In the genomic region with DNA sequence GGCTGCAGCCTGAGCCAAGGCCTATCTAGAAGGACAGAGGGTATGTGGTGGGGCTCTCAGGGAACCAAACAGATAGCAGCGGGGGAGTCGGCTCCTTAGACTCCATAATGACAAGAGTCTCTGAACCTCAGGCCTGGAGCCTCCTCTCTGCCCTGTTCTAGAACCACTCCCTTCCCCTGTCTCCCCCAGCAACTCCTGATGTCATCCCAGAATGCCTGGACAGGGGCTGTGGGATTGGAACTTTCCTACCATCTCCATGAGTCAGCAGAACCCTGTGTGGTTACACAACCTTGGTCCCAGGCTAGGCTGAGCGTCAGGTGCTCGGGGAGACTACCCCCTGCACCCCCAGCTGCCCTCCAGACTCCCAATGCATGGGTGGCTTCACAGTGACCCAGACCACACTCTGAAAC, we compare ENCODE assay signal across 15 mouse cellular contexts. TPM values are rescaled to one million over a fixed set of nuclear protein-coding genes. Genes with fewer than 3 reads are reported as not detected.
DNase-seq lines count a peak whose midpoint lies in the region; ATAC-seq and TF ChIP-seq lines count a peak whose summit lies in the region.
"Had no signal": no experiment of that assay in that cellular context is flagged by ENCODE, and none has a peak within 500 bp of the region (broad histone marks: within the 10 kb centered on the region; RNA-seq: fewer than 3 reads in every experiment).

No protein-coding gene starts in this region.

- H3K4me1 ChIP-seq in heart, adult 2 months (ENCODE audit: control insufficient read depth, insufficient read depth, low read length) = peaks cover 58% of the 10 kb centered on the region
- H3K4me1 ChIP-seq in lung, embryonic 14.5 days (ENCODE audit: insufficient read depth) = peaks cover 18% of the 10 kb centered on the region
- H3K4me1 ChIP-seq in lung, adult 2 months (ENCODE audit: control insufficient read depth, insufficient read depth, low read length) = peaks cover 30% of the 10 kb centered on the region
- peaks cover 73% of the 10 kb centered on the region for H3K4me1 ChIP-seq in brown adipose tissue, adult 24 weeks (ENCODE audit: control insufficient read depth, insufficient read depth, insufficient read length, low read length)
- H3K4me1 ChIP-seq in liver, postnatal 0 days (ENCODE audit: insufficient read depth) = peaks cover 31% of the 10 kb centered on the region
- H3K4me1 ChIP-seq in kidney, embryonic 15.5 days = peaks cover 59% of the 10 kb centered on the region

- intact Hi-C loops in heart, adult 2 months (cut with DNase I) = loop anchor here (2.0 kb wide), 1 partner anchor 17 kb away; no protein-coding TSS in a partner anchor

- TF ChIP-seq EP300 in heart, adult 2 months (IDR thresholded peaks at IDR 0.05; ENCODE audit: insufficient read depth, low read depth, low read length) = no peak
- no peak for TF ChIP-seq EP300 in liver, postnatal 0 days (IDR thresholded peaks at IDR 0.05; ENCODE audit: low read depth)

- 66% methylated on average over 4 of the region's 4 CpGs for WGBS in heart, adult 2 months
- WGBS in lung, embryonic 14.5 days = 83% methylated on average over 4 of the region's 4 CpGs
- WGBS in lung, adult 2 months = 80% methylated on average over 4 of the region's 4 CpGs
- 47% methylated on average over 4 of the region's 4 CpGs for WGBS in liver, postnatal 0 days (ENCODE audit: insufficient replicate concordance)
- 91% methylated on average over 4 of the region's 4 CpGs for WGBS in kidney, embryonic 15.5 days

- 0 out of 2 replicates have a peak, but pooled peaks have one; percentile 22 for ATAC-seq in lung, embryonic 14.5 days (ENCODE audit: insufficient read depth)
- peak; percentile 58 for ATAC-seq in liver, postnatal 0 days
- ATAC-seq in kidney, embryonic 15.5 days (replicated peaks; ENCODE audit: low FRiP score) = no peak
- ATAC-seq: forebrain, postnatal 0 days; intestine, embryonic 15.5 days; lung, postnatal 0 days; midbrain, embryonic 15.5 days had no signal

- peaks cover 2% of the 10 kb centered on the region for H3K79me2 ChIP-seq in heart, adult 2 months (replicated peaks; ENCODE audit: control insufficient read depth, insufficient read depth, low read length)

- H3K4me2 ChIP-seq in lung, embryonic 14.5 days = no peak overlapping the region
- H3K4me2 ChIP-seq in liver, postnatal 0 days (ENCODE audit: low read depth, low read length) = no peak overlapping the region
- no peak overlapping the region for H3K4me2 ChIP-seq in kidney, embryonic 15.5 days
- H3K4me2 ChIP-seq: intestine, embryonic 15.5 days; midbrain, embryonic 15.5 days had no signal

- DNase-seq in heart, adult 2 months = no peak
- no peak for DNase-seq in heart, adult 9 months (ENCODE audit: low spot score in 2 of 2)
- no peak for DNase-seq in lung, embryonic 14.5 days
- DNase-seq in lung, adult 2 months = no peak
- no peak for DNase-seq in liver, postnatal 0 days
- no peak for DNase-seq in kidney, postnatal 36 days
- DNase-seq: cerebellum, adult 9-11 months; forebrain, postnatal 0 days; kidney, postnatal 4 days; right cerebral cortex, postnatal 14 days had no signal

- H3K27me3 ChIP-seq in heart, adult 2 months (ENCODE audit: control insufficient read depth, insufficient read depth, low read length) = no peaks in the 10 kb centered on the region
- no peaks in the 10 kb centered on the region for H3K27me3 ChIP-seq in lung, embryonic 14.5 days (ENCODE audit: insufficient read depth, low read length)
- no peaks in the 10 kb centered on the region for H3K27me3 ChIP-seq in liver, postnatal 0 days (ENCODE audit: insufficient read depth, low read length)
- H3K27me3 ChIP-seq in kidney, embryonic 15.5 days = 0 out of 2 replicates have a peak, but pooled peaks cover 4% of the 10 kb centered on the region
- H3K27me3 ChIP-seq: intestine, embryonic 15.5 days; midbrain, embryonic 15.5 days had no signal

- TF ChIP-seq POLR2A in heart, adult 2 months (IDR thresholded peaks at IDR 0.05; ENCODE audit: insufficient read depth, low read depth, low read length) = no peak
- TF ChIP-seq POLR2A in lung, adult 2 months (IDR thresholded peaks at IDR 0.05; ENCODE audit: borderline replicate concordance, extremely low read depth, low read depth, low read length) = no peak

- no peaks in the 10 kb centered on the region for H3K9me3 ChIP-seq in lung, embryonic 14.5 days (ENCODE audit: low read depth, low read length)
- no peaks in the 10 kb centered on the region for H3K9me3 ChIP-seq in liver, postnatal 0 days (ENCODE audit: low read length)
- no peaks in the 10 kb centered on the region for H3K9me3 ChIP-seq in kidney, embryonic 15.5 days (replicated peaks)
- H3K9me3 ChIP-seq: intestine, embryonic 15.5 days; midbrain, embryonic 15.5 days had no signal

- peaks cover 8% of the 10 kb centered on the region; the same call in 1 of the 2 replicates for H3K36me3 ChIP-seq in heart, adult 2 months (ENCODE audit: control insufficient read depth, insufficient read depth, low read length)
- H3K36me3 ChIP-seq in lung, embryonic 14.5 days (ENCODE audit: insufficient read depth) = no peaks in the 10 kb centered on the region
- no peaks in the 10 kb centered on the region for H3K36me3 ChIP-seq in liver, postnatal 0 days (replicated peaks; ENCODE audit: insufficient read depth, low read length)
- no peaks in the 10 kb centered on the region for H3K36me3 ChIP-seq in kidney, embryonic 15.5 days
- H3K36me3 ChIP-seq: intestine, embryonic 15.5 days; midbrain, embryonic 15.5 days had no signal

- TF ChIP-seq CTCF in heart, adult 2 months (IDR thresholded peaks at IDR 0.05) = no peak
- no peak for TF ChIP-seq CTCF in lung, embryonic 14.5 days (IDR thresholded peaks at IDR 0.05; ENCODE audit: low read depth)
- no peak for TF ChIP-seq CTCF in lung, adult 2 months (IDR thresholded peaks at IDR 0.05; ENCODE audit: insufficient read depth, low read length)
- no peak for TF ChIP-seq CTCF in liver, postnatal 0 days (IDR thresholded peaks at IDR 0.05; ENCODE audit: low read depth)

- H3K9ac ChIP-seq in heart, adult 2 months (ENCODE audit: low read depth, low read length) = peak overlapping the region; percentile 22; the same call in 1 of the 2 replicates
- H3K9ac ChIP-seq in lung, embryonic 14.5 days = no peak overlapping the region
- no peak overlapping the region for H3K9ac ChIP-seq in liver, postnatal 0 days (replicated peaks)
- no peak overlapping the region for H3K9ac ChIP-seq in kidney, embryonic 15.5 days
- H3K9ac ChIP-seq: forebrain, postnatal 0 days; intestine, embryonic 15.5 days; midbrain, embryonic 15.5 days had no signal

- no peak overlapping the region for H3K4me3 ChIP-seq in heart, adult 2 months
- no peak overlapping the region for H3K4me3 ChIP-seq in lung, embryonic 14.5 days (ENCODE audit: low read depth, low read length)
- H3K4me3 ChIP-seq in lung, adult 2 months (replicated peaks; ENCODE audit: extremely low read depth, low read depth, low read length) = no peak overlapping the region
- no peak overlapping the region for H3K4me3 ChIP-seq in brown adipose tissue, adult 24 weeks (ENCODE audit: insufficient read depth, low read depth, low read length)
- H3K4me3 ChIP-seq in liver, postnatal 0 days (ENCODE audit: low read depth, low read length) = no peak overlapping the region
- H3K4me3 ChIP-seq in kidney, embryonic 15.5 days (replicated peaks) = no peak overlapping the region
- H3K4me3 ChIP-seq: intestine, embryonic 15.5 days; midbrain, embryonic 15.5 days had no signal

- H3K27ac ChIP-seq in heart, adult 2 months = peak overlapping the region; percentile 91
- H3K27ac ChIP-seq in lung, embryonic 14.5 days (ENCODE audit: low read depth) = no peak overlapping the region
- peak overlapping the region; percentile 23; the same call in 1 of the 2 replicates for H3K27ac ChIP-seq in brown adipose tissue, adult 24 weeks (replicated peaks; ENCODE audit: low read depth, low read length)
- H3K27ac ChIP-seq in liver, postnatal 0 days (ENCODE audit: low read depth) = no peak overlapping the region
- H3K27ac ChIP-seq in kidney, embryonic 15.5 days = no peak overlapping the region
- H3K27ac ChIP-seq: intestine, embryonic 15.5 days; midbrain, embryonic 15.5 days had no signal

RNA-seq across cellular contexts. Expression of a gene that starts 60.0 kb away (rescaled TPM):
- 10 to 100 TPM; 40.1 TPM for total RNA-seq in heart, adult 2 months (2021)
- 34.9 and 37.7 TPM in 2 replicates for polyA plus RNA-seq in heart, adult 2 months (2012; rRNA removed)
- 8.8 and 9.8 TPM in 2 replicates for polyA plus RNA-seq in lung, embryonic 14.5 days (2014; fragmentation: Nextera tagmentation; extraction: Ambion mirVana)
- 122 and 163 TPM in 2 replicates for polyA plus RNA-seq in lung, adult 2 months (2012; rRNA removed)
- 20.3 and 21.8 TPM in 2 replicates for polyA plus RNA-seq in brown adipose tissue, adult 24 weeks (2012; ENCODE audit: insufficient read depth, insufficient read length, missing spikeins)
- polyA plus RNA-seq in liver, postnatal 0 days (2015; fragmentation: Nextera tagmentation; extraction: Ambion mirVana) = 2.1 and 2.4 TPM in 2 replicates
- 3.5 and 3.6 TPM in 2 replicates for polyA plus RNA-seq in kidney, embryonic 15.5 days (2015; fragmentation: Nextera tagmentation; extraction: Ambion mirVana)

Comparison
In these comparisons a context has a peak if more than half of its experiments do, and no peak if none do; other contexts are left out.
1. H3K27ac ChIP-seq: peak in heart, adult 2 months (single experiment) and brown adipose tissue, adult 24 weeks (single experiment); none in lung, embryonic 14.5 days (single experiment), liver, postnatal 0 days (single experiment) and kidney, embryonic 15.5 days (single experiment).